Mouse (Mus musculus) stomach, postnatal 0 days (tissue): ENCODE data around the gene Mgat5. TPM values are rescaled to one million over a fixed set of nuclear protein-coding genes. Genes with fewer than 3 reads are reported as not detected.

Source experiments
- ATAC-seq: fragments of 200-750 bp; cut with Nextera tagmentation; 2 replicates; pipeline ENCODE4 v1.8.0; 2017; ENCODE audit not compliant: low FRiP score, low TSS enrichment
- DNase-seq: peaks from one replicate; pipeline ENCODE4 v3.0.0-alpha.2; 2016; ENCODE audit warnings: low spot score
- H3K27ac ChIP-seq: fragments of 300-500 bp; sonication (generic); replicated peaks from 2 replicates; pipeline ENCODE4 v1.5.1; 2014; ENCODE audit warnings: mild to moderate bottlenecking, control low read depth
- H3K27me3 ChIP-seq: fragments of 300-500 bp; sonication (generic); 2 replicates; pipeline ENCODE4 v1.6.1; 2014; ENCODE audit warnings: low read length; ENCODE audit not compliant: control insufficient read depth, insufficient read depth
- H3K36me3 ChIP-seq: fragments of 300-500 bp; sonication (generic); 2 replicates; pipeline ENCODE4 v1.6.1; 2014; ENCODE audit warnings: low read length, mixed read lengths; ENCODE audit not compliant: control insufficient read depth, insufficient read depth
- H3K4me1 ChIP-seq: fragments of 300-500 bp; sonication (generic); replicated peaks from 2 replicates; pipeline ENCODE4 v1.6.1; 2014; ENCODE audit warnings: antibody characterized with exemption; ENCODE audit not compliant: control insufficient read depth, insufficient read depth
- H3K4me2 ChIP-seq: fragments of 300-500 bp; sonication (generic); replicated peaks from 2 replicates; pipeline ENCODE4 v1.6.1; 2014; ENCODE audit warnings: low read depth, mild to moderate bottlenecking, control low read depth, moderate library complexity
- H3K4me3 ChIP-seq: fragments of 300-500 bp; sonication (generic); 2 replicates; pipeline ENCODE4 v1.5.1; 2014; ENCODE audit warnings: low read depth, low read length, control low read depth
- H3K9ac ChIP-seq: fragments of 300-500 bp; sonication (generic); 2 replicates; pipeline ENCODE4 v1.6.1; 2014; ENCODE audit warnings: mild to moderate bottlenecking, low read length, control low read depth, mixed read lengths
- H3K9me3 ChIP-seq: fragments of 300-500 bp; sonication (generic); 2 replicates; pipeline ENCODE4 v1.6.1; 2016; ENCODE audit warnings: low read length; ENCODE audit not compliant: control insufficient read depth
- CTCF ChIP-seq: IDR thresholded peaks from 2 replicates; pipeline ENCODE4 v1.5.1; 2016; ENCODE audit warnings: antibody characterized with exemption, low read depth, mild to moderate bottlenecking, moderate library complexity
- EP300 ChIP-seq: optimal IDR thresholded peaks from 2 replicates; pipeline ENCODE3; 2016; ENCODE audit warnings: antibody characterized with exemption
- WGBS: fragments of 180-500 bp; shearing (Covaris S2); extraction: QIAGEN DNeasy Blood & Tissue Kit; methylation state at CpG from one replicate; pipeline ENCODE4 v1.1.7; 2014; 5-methylcytosine and 5-hydroxymethylcytosine counted together
- polyA plus RNA-seq: library from polyadenylated mRNA; unstranded; fragments of >200 nt; fragmentation: Nextera tagmentation; extraction: Ambion mirVana; gene quantifications from 2 replicates; pipeline ENCODE4 v1.2.1, GENCODE M21; 2015

Mgat5 gene
- polyA plus RNA-seq, 1 experiment from 2014 or later = 2.0 TPM

- no peak overlapping the region for H3K9ac ChIP-seq
- no peak overlapping the region for H3K4me2 ChIP-seq
- ATAC-seq (no peak), DNase-seq (no peak)
- H3K4me3 ChIP-seq = no peak overlapping the region
- no peaks in the 10 kb centered on the region for H3K9me3 ChIP-seq
- no peaks in the 10 kb centered on the region for H3K4me1 ChIP-seq
- no peak overlapping the region for H3K27ac ChIP-seq
- peaks cover under 1% of the 10 kb centered on the region; the same call in 1 of the 2 replicates for H3K36me3 ChIP-seq
- no peaks in the 10 kb centered on the region for H3K27me3 ChIP-seq
- TF ChIP-seq EP300 (no peak), CTCF (no peak)
- 53% methylated on average over 6 of the region's 6 CpGs for WGBS
Observed at GRCm38 (mm10) chr1:127465292-127465691, 260.5 kb downstream of the Mgat5 start.

- Histone ChIP-seq H3K9me3 (no peaks in the 10 kb centered on the region), H3K4me2 (no peak overlapping the region), H3K9ac (no peak overlapping the region), H3K4me1 (no peaks in the 10 kb centered on the region), H3K27ac (no peak overlapping the region), H3K27me3 (no peaks in the 10 kb centered on the region), H3K36me3 (no peaks in the 10 kb centered on the region; the same call in 1 of the 2 replicates), H3K4me3 (no peak overlapping the region)
- WGBS = 95% methylated on average over 5 of the region's 5 CpGs
- TF ChIP-seq CTCF (no peak), EP300 (no peak)
- ATAC-seq = no peak
- no peak for DNase-seq
Observed at GRCm38 (mm10) chr1:127467238-127467637, 262.4 kb downstream of the Mgat5 start.

GRCm38 (mm10) chr1:127470175-127470574 lies 265.4 kb downstream of the Mgat5 start:
- no peak for TF ChIP-seq EP300
- Histone ChIP-seq H3K9ac (no peak overlapping the region), H3K4me1 (no peaks in the 10 kb centered on the region), H3K36me3 (no peaks in the 10 kb centered on the region; the same call in 1 of the 2 replicates), H3K4me3 (no peak overlapping the region), H3K4me2 (no peak overlapping the region), H3K27ac (no peak overlapping the region), H3K9me3 (no peaks in the 10 kb centered on the region), H3K27me3 (no peaks in the 10 kb centered on the region)
- ATAC-seq (no peak), DNase-seq (no peak)
- WGBS = 59% methylated on average over 4 of the region's 4 CpGs

GRCm38 (mm10) chr1:127475756-127476155 lies 270.9 kb downstream of the Mgat5 start:
- ATAC-seq (no peak), DNase-seq (no peak)
- WGBS = 93% methylated on average over 5 of the region's 5 CpGs
- Histone ChIP-seq H3K9me3 (no peaks in the 10 kb centered on the region), H3K27me3 (no peaks in the 10 kb centered on the region), H3K36me3 (peaks cover 3% of the 10 kb centered on the region; the same call in 1 of the 2 replicates), H3K4me1 (no peaks in the 10 kb centered on the region), H3K9ac (no peak overlapping the region), H3K4me2 (no peak overlapping the region), H3K27ac (no peak overlapping the region), H3K4me3 (no peak overlapping the region)
- TF ChIP-seq EP300 = no peak
- no peak for TF ChIP-seq CTCF

- Histone ChIP-seq H3K4me3 (no peak overlapping the region), H3K27ac (no peak overlapping the region), H3K27me3 (no peaks in the 10 kb centered on the region), H3K4me2 (no peak overlapping the region), H3K36me3 (no peaks in the 10 kb centered on the region; the same call in 1 of the 2 replicates), H3K9ac (no peak overlapping the region), H3K4me1 (no peaks in the 10 kb centered on the region), H3K9me3 (no peaks in the 10 kb centered on the region)
- no peak for ATAC-seq
- TF ChIP-seq EP300 (no peak), CTCF (no peak)
- DNase-seq = no peak
- 73% methylated on average over 10 of the region's 10 CpGs for WGBS
Observed at GRCm38 (mm10) chr1:127482911-127483310, 278.1 kb downstream of the Mgat5 start.

GRCm38 (mm10) chr1:127484188-127484587 lies 279.4 kb downstream of the Mgat5 start:
- H3K4me2 ChIP-seq = no peak overlapping the region
- H3K27ac ChIP-seq = no peak overlapping the region
- H3K36me3 ChIP-seq = no peaks in the 10 kb centered on the region; the same call in 1 of the 2 replicates
- H3K9me3 ChIP-seq = no peaks in the 10 kb centered on the region
- H3K4me1 ChIP-seq = no peaks in the 10 kb centered on the region
- WGBS = 92% methylated on average over 8 of the region's 8 CpGs
- no peak overlapping the region for H3K9ac ChIP-seq
- H3K27me3 ChIP-seq = no peaks in the 10 kb centered on the region
- TF ChIP-seq EP300 (no peak), CTCF (peak; percentile 28; the same call in 1 of the 2 replicates)
- H3K4me3 ChIP-seq = no peak overlapping the region
- ATAC-seq (no peak), DNase-seq (no peak)
